Mouse (Mus musculus) forebrain, embryonic 10.5 days (tissue): Measurements from ENCODE around the gene Ccdc96. TPM values are rescaled to one million over a fixed set of nuclear protein-coding genes. Genes with fewer than 3 reads are reported as not detected.

Source experiments
- polyA plus RNA-seq: library from polyadenylated mRNA; unstranded; fragments of >200 nt; fragmentation: Nextera tagmentation; extraction: Ambion mirVana; gene quantifications from 2 replicates; pipeline ENCODE4 v1.2.1, GENCODE M21; 2016

Gene Ccdc96
- polyA plus RNA-seq, 1 experiment from 2014 or later = 3.8 TPM

Other genes starting within 250 kb of the Ccdc96 start
- 4.7 and 4.8 TPM in 2 replicates for gene Sorcs2, start 86.4 kb upstream of the Ccdc96 start, polyA plus RNA-seq
- gene Grpel1, start 19.6 kb upstream of the Ccdc96 start, polyA plus RNA-seq = 60.5 and 64.4 TPM in 2 replicates
- 2.2 TPM in 2 replicates for gene Tada2b, start 303 bp upstream of the Ccdc96 start, polyA plus RNA-seq
- gene Tbc1d14, start 108.7 kb downstream of the Ccdc96 start, polyA plus RNA-seq = 36.7 and 38.9 TPM in 2 replicates
- 27.6 and 31.3 TPM in 2 replicates for gene D5Ertd579e, start 211.4 kb downstream of the Ccdc96 start, polyA plus RNA-seq